9 mouse cellular contexts compared by ENCODE assay signal in genomic region chr6:129033397-129033796, GRCm38 (mm10). TPM values are rescaled to one million over a fixed set of nuclear protein-coding genes. Genes with fewer than 3 reads are reported as not detected.
DNase-seq lines count a peak whose midpoint lies in the region; ATAC-seq lines count a peak whose summit lies in the region.
"Had no signal": no experiment of that assay in that cellular context is flagged by ENCODE, and none has a peak within 500 bp of the region (broad histone marks: within the 10 kb centered on the region; RNA-seq: fewer than 3 reads in every experiment).

No protein-coding gene starts in this region.

- no peaks in the 10 kb centered on the region for H3K36me3 ChIP-seq in midbrain, embryonic 11.5 days (ENCODE audit: control insufficient read depth, insufficient read depth, low read length)
- H3K36me3 ChIP-seq in midbrain, embryonic 15.5 days (replicated peaks), result no peaks in the 10 kb centered on the region
- H3K36me3 ChIP-seq in liver, embryonic 11.5 days (ENCODE audit: control insufficient read depth, insufficient read depth, low read length), result no peaks in the 10 kb centered on the region
- H3K36me3 ChIP-seq: limb, embryonic 12.5 days had no signal

- WGBS in midbrain, embryonic 11.5 days, result 80% methylated on average over 2 of the region's 2 CpGs
- 84% methylated on average over 2 of the region's 2 CpGs for WGBS in midbrain, embryonic 15.5 days
- 69% methylated on average over 2 of the region's 2 CpGs for WGBS in liver, embryonic 11.5 days

- H3K4me1 ChIP-seq in midbrain, embryonic 11.5 days (ENCODE audit: control insufficient read depth, insufficient read depth, low read length), result no peaks in the 10 kb centered on the region
- H3K4me1 ChIP-seq in midbrain, embryonic 15.5 days, result no peaks in the 10 kb centered on the region
- H3K4me1 ChIP-seq in liver, embryonic 11.5 days (replicated peaks; ENCODE audit: control insufficient read depth, insufficient read depth, low read length), result no peaks in the 10 kb centered on the region
- H3K4me1 ChIP-seq: limb, embryonic 12.5 days had no signal

- no peak overlapping the region for H3K9ac ChIP-seq in midbrain, embryonic 11.5 days (ENCODE audit: low read length)
- no peak overlapping the region for H3K9ac ChIP-seq in midbrain, embryonic 15.5 days
- no peak overlapping the region for H3K9ac ChIP-seq in liver, embryonic 11.5 days (ENCODE audit: low read depth, low read length)
- H3K9ac ChIP-seq: limb, embryonic 12.5 days had no signal

- H3K4me2 ChIP-seq in midbrain, embryonic 11.5 days, result no peak overlapping the region
- H3K4me2 ChIP-seq in midbrain, embryonic 15.5 days, result no peak overlapping the region
- H3K4me2 ChIP-seq in liver, embryonic 11.5 days, result no peak overlapping the region
- H3K4me2 ChIP-seq: limb, embryonic 12.5 days had no signal

- H3K27me3 ChIP-seq in midbrain, embryonic 11.5 days (ENCODE audit: control insufficient read depth, insufficient read depth, low read length), result no peaks in the 10 kb centered on the region
- H3K27me3 ChIP-seq in midbrain, embryonic 15.5 days (replicated peaks), result no peaks in the 10 kb centered on the region
- no peaks in the 10 kb centered on the region for H3K27me3 ChIP-seq in liver, embryonic 11.5 days (replicated peaks; ENCODE audit: control insufficient read depth, insufficient read depth, low read length)
- H3K27me3 ChIP-seq: limb, embryonic 12.5 days had no signal

- H3K4me3 ChIP-seq in midbrain, embryonic 11.5 days (ENCODE audit: low read depth, low read length), result no peak overlapping the region
- H3K4me3 ChIP-seq in midbrain, embryonic 15.5 days, result no peak overlapping the region
- no peak overlapping the region for H3K4me3 ChIP-seq in liver, embryonic 11.5 days (ENCODE audit: low read depth, low read length)
- H3K4me3 ChIP-seq: limb, embryonic 12.5 days had no signal

- H3K9me3 ChIP-seq in midbrain, embryonic 11.5 days (ENCODE audit: control insufficient read depth, low read length), result no peaks in the 10 kb centered on the region
- H3K9me3 ChIP-seq in midbrain, embryonic 15.5 days, result no peaks in the 10 kb centered on the region
- no peaks in the 10 kb centered on the region for H3K9me3 ChIP-seq in liver, embryonic 11.5 days (ENCODE audit: control insufficient read depth, low read length)
- H3K9me3 ChIP-seq: limb, embryonic 12.5 days had no signal

- peak; percentile 3 to 18 for DNase-seq in adrenal gland, postnatal 36 days
- no peak for DNase-seq in adrenal gland, adult 18-20 months (ENCODE audit: low spot score in 2 of 2)
- no peak for DNase-seq in midbrain, embryonic 11.5 days (ENCODE audit: low spot score, missing footprints)
- no peak for DNase-seq in liver, embryonic 11.5 days (ENCODE audit: low spot score)
- DNase-seq in thymus, postnatal 0 days (ENCODE audit: low spot score), result peak; percentile 70
- DNase-seq in cerebellum, adult 18-20 months, result no peak
- DNase-seq in layer of hippocampus, postnatal 14 days (ENCODE audit: low spot score in 2 of 2), result no peak

- H3K27ac ChIP-seq in midbrain, embryonic 11.5 days (ENCODE audit: low read depth, low read length), result no peak overlapping the region
- no peak overlapping the region for H3K27ac ChIP-seq in midbrain, embryonic 15.5 days
- no peak overlapping the region for H3K27ac ChIP-seq in liver, embryonic 11.5 days (ENCODE audit: low read depth, low read length)
- H3K27ac ChIP-seq: limb, embryonic 12.5 days had no signal

- ATAC-seq in midbrain, embryonic 11.5 days (ENCODE audit: low FRiP score), result peak; percentile 30; the same call in 1 of the 2 replicates
- ATAC-seq in midbrain, embryonic 15.5 days (replicated peaks), result no peak
- ATAC-seq in liver, embryonic 11.5 days (replicated peaks; ENCODE audit: low FRiP score), result 0 out of 2 replicates have a peak, but pooled peaks have one; percentile 30

RNA-seq across cellular contexts. Expression of gene Klrb1f, which starts 12.3 kb away (rescaled TPM):
- not detected for total RNA-seq in adrenal gland, postnatal 36 days (2021)
- total RNA-seq in adrenal gland, adult 18-20 months (2021), result under 1 TPM in 1 of 2 experiments, not detected in 1; 0.16 TPM
- polyA plus RNA-seq in midbrain, embryonic 11.5 days (2014; fragmentation: Nextera tagmentation; extraction: Ambion mirVana), result 0.23 and 0.28 TPM in 2 replicates
- polyA plus RNA-seq in midbrain, embryonic 15.5 days (2015; fragmentation: Nextera tagmentation; extraction: Ambion mirVana), result 0.55 and 0.81 TPM in 2 replicates
- polyA plus RNA-seq in liver, embryonic 11.5 days (2014; fragmentation: Nextera tagmentation; extraction: Ambion mirVana), result 0.29 and 0.51 TPM in 2 replicates
- 2.6 and 2.7 TPM in 2 replicates for polyA plus RNA-seq in thymus, postnatal 0 days (2015; fragmentation: Nextera tagmentation; extraction: Ambion mirVana)
- total RNA-seq in layer of hippocampus, postnatal 14 days (2021), result not detected

Comparison
In these comparisons a context has a peak if more than half of its experiments do, and no peak if none do; other contexts are left out.
1. DNase-seq: peak in adrenal gland, postnatal 36 days (2 of 2) and thymus, postnatal 0 days (single experiment); none in adrenal gland, adult 18-20 months (0 of 2), midbrain, embryonic 11.5 days (single experiment), liver, embryonic 11.5 days (single experiment), cerebellum, adult 18-20 months (0 of 2) and layer of hippocampus, postnatal 14 days (0 of 2).